Mouse (Mus musculus) liver, embryonic 14.5 days (tissue): ENCODE measurements around the gene Itga2.

Experiments used
- CTCF ChIP-seq: IDR thresholded peaks from 2 replicates; pipeline ENCODE4 v1.5.1; 2016; ENCODE audit warnings: antibody characterized with exemption, low read depth, control low read depth
- EP300 ChIP-seq: IDR thresholded peaks from 2 replicates; pipeline ENCODE4 v1.6.1; 2016; ENCODE audit warnings: antibody characterized with exemption, low read depth

GRCm38 (mm10) chr13:114818513-114818912 is 113.4 kb downstream of the Itga2 start:
- no peak for TF ChIP-seq CTCF
- no peak for TF ChIP-seq EP300
